ENCODE assay signal across 9 mouse cellular contexts in genomic region chr5:88791256-88792245, GRCm38 (mm10). TPM values are rescaled to one million over a fixed set of nuclear protein-coding genes. Genes with fewer than 3 reads are reported as not detected.
DNase-seq lines count a peak whose midpoint lies in the region; ATAC-seq lines count a peak whose summit lies in the region.
"Had no signal": no experiment of that assay in that cellular context is flagged by ENCODE, and none has a peak within 500 bp of the region (broad histone marks: within the 10 kb centered on the region; RNA-seq: fewer than 3 reads in every experiment).

No protein-coding gene starts in this region.

- H3K4me1 ChIP-seq in forebrain, embryonic 11.5 days (replicated peaks; ENCODE audit: control insufficient read depth, insufficient read depth, low read length): no peaks in the 10 kb centered on the region
- 0 out of 2 replicates have a peak, but pooled peaks cover 3% of the 10 kb centered on the region for H3K4me1 ChIP-seq in intestine, embryonic 15.5 days (replicated peaks)
- no peaks in the 10 kb centered on the region for H3K4me1 ChIP-seq in liver, embryonic 11.5 days (replicated peaks; ENCODE audit: control insufficient read depth, insufficient read depth, low read length)

- no peak overlapping the region for H3K4me3 ChIP-seq in forebrain, embryonic 11.5 days (ENCODE audit: low read depth, low read length)
- H3K4me3 ChIP-seq in intestine, embryonic 15.5 days (replicated peaks): no peak overlapping the region
- no peak overlapping the region for H3K4me3 ChIP-seq in liver, embryonic 11.5 days (ENCODE audit: low read depth, low read length)
- H3K4me3 ChIP-seq: heart, embryonic 13.5 days had no signal

- ATAC-seq in forebrain, embryonic 11.5 days (replicated peaks; ENCODE audit: low FRiP score): peak; percentile 53; the same call in 1 of the 2 replicates
- peak; percentile 29; the same call in 1 of the 2 replicates for ATAC-seq in intestine, embryonic 15.5 days
- ATAC-seq in liver, embryonic 11.5 days (replicated peaks; ENCODE audit: low FRiP score): no peak

- H3K27ac ChIP-seq in forebrain, embryonic 11.5 days (ENCODE audit: low read depth, low read length): no peak overlapping the region
- no peak overlapping the region for H3K27ac ChIP-seq in intestine, embryonic 15.5 days
- no peak overlapping the region for H3K27ac ChIP-seq in liver, embryonic 11.5 days (ENCODE audit: low read depth, low read length)
- H3K27ac ChIP-seq: heart, embryonic 13.5 days had no signal

- WGBS in forebrain, embryonic 11.5 days: 42% methylated on average over 10 of the region's 10 CpGs
- WGBS in intestine, embryonic 15.5 days: 37% methylated on average over 10 of the region's 10 CpGs
- 37% methylated on average over 10 of the region's 10 CpGs for WGBS in liver, embryonic 11.5 days

- peak; percentile 32 for DNase-seq in urinary bladder, postnatal 25 days (ENCODE audit: low spot score)
- no peak for DNase-seq in urinary bladder, postnatal 4 days (ENCODE audit: low spot score in 2 of 2)
- peak; percentile 38 for DNase-seq in c-Kit-positive CD71-negative TER-119-negative erythroid progenitor cells, embryonic 14.5 days (ENCODE audit: low read depth)
- DNase-seq in forebrain, embryonic 11.5 days (ENCODE audit: low spot score): peak; percentile 70
- peak; percentile 53 for DNase-seq in liver, embryonic 11.5 days (ENCODE audit: low spot score)
- peak; percentile 61 for DNase-seq in neural tube, embryonic 10.5 days (ENCODE audit: extremely low spot score, low spot score)
- DNase-seq in thymus, postnatal 14 days: peak; percentile 54

- no peaks in the 10 kb centered on the region for H3K27me3 ChIP-seq in forebrain, embryonic 11.5 days (ENCODE audit: control insufficient read depth, insufficient read depth, low read length)
- H3K27me3 ChIP-seq in intestine, embryonic 15.5 days (replicated peaks): no peaks in the 10 kb centered on the region
- no peaks in the 10 kb centered on the region for H3K27me3 ChIP-seq in liver, embryonic 11.5 days (replicated peaks; ENCODE audit: control insufficient read depth, insufficient read depth, low read length)

- H3K36me3 ChIP-seq in forebrain, embryonic 11.5 days (ENCODE audit: control insufficient read depth, insufficient read depth, low read length): no peaks in the 10 kb centered on the region
- no peaks in the 10 kb centered on the region for H3K36me3 ChIP-seq in intestine, embryonic 15.5 days
- no peaks in the 10 kb centered on the region for H3K36me3 ChIP-seq in liver, embryonic 11.5 days (ENCODE audit: control insufficient read depth, insufficient read depth, low read length)
- H3K36me3 ChIP-seq: heart, embryonic 13.5 days had no signal

- H3K9ac ChIP-seq in forebrain, embryonic 11.5 days (ENCODE audit: low read length): no peak overlapping the region
- H3K9ac ChIP-seq in intestine, embryonic 15.5 days: no peak overlapping the region
- H3K9ac ChIP-seq in liver, embryonic 11.5 days (ENCODE audit: low read depth, low read length): no peak overlapping the region

- no peak overlapping the region for H3K4me2 ChIP-seq in forebrain, embryonic 11.5 days (ENCODE audit: low read depth, low read length, severe bottlenecking)
- no peak overlapping the region for H3K4me2 ChIP-seq in intestine, embryonic 15.5 days (replicated peaks)
- no peak overlapping the region for H3K4me2 ChIP-seq in liver, embryonic 11.5 days

- H3K9me3 ChIP-seq in forebrain, embryonic 11.5 days (ENCODE audit: control insufficient read depth, low read length): no peaks in the 10 kb centered on the region
- H3K9me3 ChIP-seq in intestine, embryonic 15.5 days: no peaks in the 10 kb centered on the region
- no peaks in the 10 kb centered on the region for H3K9me3 ChIP-seq in liver, embryonic 11.5 days (ENCODE audit: control insufficient read depth, low read length)
- H3K9me3 ChIP-seq: heart, embryonic 13.5 days had no signal

RNA-seq across cellular contexts. Expression of gene Dck, which starts 26.8 kb away (rescaled TPM):
- polyA plus RNA-seq in forebrain, embryonic 11.5 days (2014; fragmentation: Nextera tagmentation; extraction: Ambion mirVana): 151 and 153 TPM in 2 replicates
- polyA plus RNA-seq in intestine, embryonic 15.5 days (2015; fragmentation: Nextera tagmentation; extraction: Ambion mirVana): 38.0 and 44.2 TPM in 2 replicates
- 87.7 and 98.8 TPM in 2 replicates for polyA plus RNA-seq in liver, embryonic 11.5 days (2014; fragmentation: Nextera tagmentation; extraction: Ambion mirVana)

Comparison
In these comparisons a context has a peak if more than half of its experiments do, and no peak if none do; other contexts are left out.
1. DNase-seq: peak in urinary bladder, postnatal 25 days (single experiment), c-Kit-positive CD71-negative TER-119-negative erythroid progenitor cells, embryonic 14.5 days (single experiment), forebrain, embryonic 11.5 days (single experiment), liver, embryonic 11.5 days (single experiment), neural tube, embryonic 10.5 days (single experiment) and thymus, postnatal 14 days (single experiment); none in urinary bladder, postnatal 4 days (0 of 2).